Mouse (Mus musculus): ENCODE measurements around the gene Dusp18. TPM values are rescaled to one million over a fixed set of nuclear protein-coding genes. Genes with fewer than 3 reads are reported as not detected.

The Dusp18 gene
- total RNA-seq, 2 experiments from 2014 or later: 28.3 to 28.6 TPM

DNA sequence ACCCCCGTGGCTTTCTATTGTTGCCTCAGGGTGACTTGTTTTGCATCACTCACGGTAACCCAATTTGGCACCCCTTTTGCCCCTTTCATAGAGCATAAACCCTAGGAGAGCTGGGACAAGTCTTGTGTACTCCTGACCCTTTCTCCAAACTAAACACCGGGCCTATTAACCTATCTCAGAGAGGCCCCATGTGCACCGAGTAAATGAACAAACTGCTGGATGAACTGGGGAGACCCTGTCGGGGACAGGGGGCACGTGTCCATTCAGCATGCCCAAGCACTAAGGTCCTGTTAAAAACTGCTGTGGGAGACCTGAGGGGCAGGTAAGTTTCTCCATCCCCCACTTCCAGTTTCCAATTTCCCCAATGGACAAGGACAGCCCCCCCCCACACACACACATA, 35.9 kb downstream of the Dusp18 start:
- no peak for DNase-seq

DNA sequence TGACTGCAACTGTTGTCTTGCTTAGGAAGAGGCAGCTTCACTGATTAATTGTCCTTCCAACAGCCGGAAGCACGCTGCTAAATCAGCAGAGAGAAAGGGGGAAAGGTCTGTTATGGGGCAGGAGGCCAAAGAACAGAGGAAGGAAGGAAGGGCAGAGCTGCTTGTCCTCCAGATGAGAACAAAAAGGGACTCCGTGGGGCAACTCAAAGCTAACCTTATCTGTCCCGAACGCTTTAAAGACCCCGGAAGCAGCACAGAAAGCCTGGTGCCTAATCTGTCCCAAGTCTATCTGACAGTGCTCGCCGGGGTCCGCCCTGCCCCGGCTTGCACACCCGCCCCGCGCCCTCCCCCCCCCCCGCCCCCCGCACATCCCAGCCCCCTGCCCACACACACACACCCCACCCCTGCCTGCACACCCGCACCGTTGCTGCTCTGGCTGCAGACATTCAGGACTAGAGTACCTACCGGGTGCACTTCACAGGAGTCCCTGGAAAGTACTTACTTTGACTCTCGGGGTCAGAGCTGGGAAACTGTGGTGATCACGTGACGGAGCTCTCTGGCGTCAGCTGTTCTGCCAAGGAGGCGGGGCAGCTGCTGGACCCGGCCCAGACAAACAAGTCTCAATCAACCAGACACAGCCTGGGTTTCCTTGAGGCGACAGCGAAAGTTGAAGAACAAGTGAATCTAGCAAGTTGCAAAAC, 36.6 kb downstream of the Dusp18 start, which contains the start of gene Tcn2:
Gene Tcn2, minus strand, starts transcription at position 649 of the 701 bp plus-strand sequence.
- peak; percentile 95 to 96 for DNase-seq

- DNase-seq: no peak
Measured at GRCm38 (mm10) chr11:3933756-3934285, 38.8 kb downstream of the Dusp18 start.

GRCm38 (mm10) chr11:3935135-3935534, 40.1 kb downstream of the Dusp18 start:
- no peak for DNase-seq

DNA sequence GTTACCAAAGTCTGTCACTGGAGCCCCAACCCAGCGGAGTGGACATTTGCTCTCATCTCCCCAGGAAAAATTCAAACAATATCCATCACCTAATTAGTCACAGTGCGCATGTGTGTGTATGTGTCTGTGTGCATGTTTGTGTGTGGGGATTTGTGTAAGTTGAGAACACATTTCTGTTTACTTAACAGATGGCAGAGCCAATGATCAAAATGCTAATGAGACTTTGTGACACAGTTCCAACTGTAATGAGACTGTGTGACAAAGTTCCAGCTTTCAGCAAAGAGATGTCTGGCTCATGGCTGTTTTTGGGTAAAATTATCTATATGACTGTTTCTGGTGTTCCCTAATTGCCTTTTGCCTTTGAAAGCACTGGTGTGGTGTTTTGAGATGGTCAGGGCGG, 41.3 kb downstream of the Dusp18 start:
- DNase-seq: no peak

DNA sequence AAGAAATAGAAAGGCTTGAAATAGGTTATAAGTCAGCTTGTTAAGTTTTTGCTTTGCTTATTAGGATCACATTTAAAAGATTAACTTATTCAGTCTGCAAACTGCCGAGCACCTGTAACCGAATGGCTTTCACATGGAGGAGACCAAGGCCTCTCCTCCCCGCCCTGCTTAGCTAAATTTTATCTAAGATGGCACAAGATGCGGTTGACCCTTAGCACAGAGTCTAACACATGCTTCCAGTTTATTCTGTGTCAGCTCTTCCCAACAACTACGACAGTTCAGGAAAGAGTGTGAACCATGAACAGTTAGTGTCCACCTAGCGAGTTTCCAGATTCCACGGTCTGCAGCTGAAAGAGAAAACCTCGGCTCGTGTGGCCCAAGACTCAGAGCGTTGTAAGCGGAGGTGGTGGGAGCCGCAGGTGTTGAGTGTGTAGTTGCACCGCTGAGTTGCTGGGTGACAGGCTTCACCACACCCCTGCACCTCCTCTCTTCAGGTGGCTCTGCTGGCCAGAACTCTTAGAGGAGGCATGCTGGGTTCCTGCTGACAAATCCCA, 42.4 kb downstream of the Dusp18 start:
- DNase-seq: no peak

GRCm38 (mm10) chr11:3941371-3941770, 46.3 kb downstream of the Dusp18 start:
- DNase-seq: no peak

DNA sequence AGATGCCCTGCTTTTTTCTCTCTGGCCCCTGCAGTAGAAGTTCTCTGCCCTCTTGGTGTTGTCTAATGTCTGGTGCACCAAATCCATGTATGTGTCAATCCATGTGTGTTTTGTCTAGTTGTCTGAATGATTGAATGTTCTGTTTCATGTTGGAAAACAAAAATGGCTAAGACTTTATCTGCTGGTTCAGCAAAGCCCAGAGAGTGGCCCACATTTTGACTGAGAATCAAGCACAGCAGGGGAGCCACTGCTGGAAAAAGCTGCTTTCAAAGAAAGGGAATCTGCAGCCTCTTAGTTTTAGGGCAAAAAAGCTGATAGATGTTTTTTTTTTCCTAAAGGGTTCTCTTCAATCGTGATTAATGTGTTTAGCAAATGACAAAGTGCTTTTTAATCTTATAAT, 51.3 kb downstream of the Dusp18 start:
- no peak for DNase-seq

Other genes starting within 250 kb of the Dusp18 start
- gene Morc2a, start 246.0 kb upstream of the Dusp18 start, total RNA-seq (2021): 10 to 100 TPM; 16.8 to 20.7 TPM
- gene Osbp2, start 31.3 kb upstream of the Dusp18 start, total RNA-seq (2021): 10 to 100 TPM; 17.9 to 20.3 TPM
- under 1 TPM; 0.55 to 0.64 TPM for gene 4921536K21Rik, start 142 bp upstream of the Dusp18 start, total RNA-seq (2021)
- gene Slc35e4, start 19.4 kb downstream of the Dusp18 start, total RNA-seq (2021): 1 to 10 TPM; 3.5 TPM
- gene Tcn2, start 36.9 kb downstream of the Dusp18 start, total RNA-seq (2021): 10 to 100 TPM; 37.9 to 50.5 TPM
- gene Pes1, start 68.7 kb downstream of the Dusp18 start, total RNA-seq (2021): 10 to 100 TPM; 27.4 to 27.6 TPM
- not detected for gene 4930556J24Rik, start 81.5 kb downstream of the Dusp18 start, total RNA-seq (2021)
- under 1 TPM; 0.15 to 0.23 TPM for gene Gal3st1, start 88.4 kb downstream of the Dusp18 start, total RNA-seq (2021)
- gene Sec14l4, start 136.2 kb downstream of the Dusp18 start, total RNA-seq (2021): under 1 TPM; 0.25 to 0.85 TPM
- 1 to 10 TPM in 1 of 2 experiments, not detected in 1; 6.2 TPM for gene Sec14l3, start 169.6 kb downstream of the Dusp18 start, total RNA-seq (2021)
- gene Mtfp1, start 200.2 kb downstream of the Dusp18 start, total RNA-seq (2021): 100 to 1,000 TPM; 133 to 172 TPM
- gene Sec14l2, start 228.2 kb downstream of the Dusp18 start, total RNA-seq (2021): under 1 TPM; 0.44 to 0.87 TPM
- gene Rnf215, start 240.0 kb downstream of the Dusp18 start, total RNA-seq (2021): 10 to 100 TPM; 11.6 to 13.5 TPM

Data from heart, adult 18-20 months (tissue).